Mouse (Mus musculus) testis, adult 2 months (tissue): Measurements from ENCODE around the gene Ctr9.

ENCODE experiments used
- CTCF ChIP-seq: fragments of 200-500 bp; IDR thresholded peaks from 2 replicates; pipeline ENCODE4 v1.5.1; 2012; ENCODE audit warnings: low read depth, mild to moderate bottlenecking, inconsistent platforms, low read length, moderate library complexity; ENCODE audit not compliant: control insufficient read depth, insufficient read depth, insufficient replicate concordance
- POLR2A ChIP-seq: fragments of 200-500 bp; IDR thresholded peaks from 2 replicates; pipeline ENCODE4 v1.6.1; 2012; ENCODE audit warnings: low read depth, mild to moderate bottlenecking, inconsistent platforms, low read length, moderate library complexity; ENCODE audit not compliant: control insufficient read depth

- TF ChIP-seq CTCF = no peak
- no peak for TF ChIP-seq POLR2A
These were observed 45.1 kb upstream of the Ctr9 start for GRCm38 (mm10) chr7:110983621-110984020.
